Mouse (Mus musculus) olfactory bulb, adult 2 months (tissue): ENCODE data around the gene Pfkfb2. TPM values are rescaled to one million over a fixed set of nuclear protein-coding genes. Genes with fewer than 3 reads are reported as not detected.

ENCODE experiments used
- H3K27ac ChIP-seq: fragments of 200-500 bp; 2 replicates; pipeline ENCODE4 v1.5.1; 2012; ENCODE audit warnings: low read depth, low read length; ENCODE audit not compliant: insufficient read depth
- H3K4me1 ChIP-seq: fragments of 200-500 bp; 2 replicates; pipeline ENCODE4 v1.6.1; 2012; ENCODE audit warnings: low read length; ENCODE audit not compliant: control insufficient read depth, insufficient read depth
- H3K4me3 ChIP-seq: fragments of 200-500 bp; 2 replicates; pipeline ENCODE4 v1.5.1; 2012; ENCODE audit warnings: mild to moderate bottlenecking, low read depth, low read length, moderate library complexity; ENCODE audit not compliant: insufficient read depth
- CTCF ChIP-seq: fragments of 200-500 bp; IDR thresholded peaks from 2 replicates; pipeline ENCODE4 v1.5.1; 2012; ENCODE audit warnings: low read depth, mild to moderate bottlenecking, low read length, moderate library complexity; ENCODE audit not compliant: insufficient read depth
- POLR2A ChIP-seq: fragments of 200-500 bp; IDR thresholded peaks from 2 replicates; pipeline ENCODE4 v1.6.1; 2012; ENCODE audit warnings: mild to moderate bottlenecking, low read depth, low read length, moderate library complexity; ENCODE audit not compliant: insufficient read depth
- WGBS: fragments of 180-500 bp; shearing (Covaris S2); methylation state at CpG from one replicate; pipeline ENCODE4 v1.1.7; 2018; 5-methylcytosine and 5-hydroxymethylcytosine counted together
- polyA plus RNA-seq: library from polyadenylated mRNA; stranded (reverse); fragments of >200 nt; gene quantifications from 2 replicates; pipeline ENCODE4 v1.2.4, GENCODE M21; 2012; ENCODE audit warnings: low replicate concordance; ENCODE audit not compliant: missing spikeins, insufficient read depth, insufficient read length

The Pfkfb2 gene
- polyA plus RNA-seq, 1 experiment, result not detected

DNA sequence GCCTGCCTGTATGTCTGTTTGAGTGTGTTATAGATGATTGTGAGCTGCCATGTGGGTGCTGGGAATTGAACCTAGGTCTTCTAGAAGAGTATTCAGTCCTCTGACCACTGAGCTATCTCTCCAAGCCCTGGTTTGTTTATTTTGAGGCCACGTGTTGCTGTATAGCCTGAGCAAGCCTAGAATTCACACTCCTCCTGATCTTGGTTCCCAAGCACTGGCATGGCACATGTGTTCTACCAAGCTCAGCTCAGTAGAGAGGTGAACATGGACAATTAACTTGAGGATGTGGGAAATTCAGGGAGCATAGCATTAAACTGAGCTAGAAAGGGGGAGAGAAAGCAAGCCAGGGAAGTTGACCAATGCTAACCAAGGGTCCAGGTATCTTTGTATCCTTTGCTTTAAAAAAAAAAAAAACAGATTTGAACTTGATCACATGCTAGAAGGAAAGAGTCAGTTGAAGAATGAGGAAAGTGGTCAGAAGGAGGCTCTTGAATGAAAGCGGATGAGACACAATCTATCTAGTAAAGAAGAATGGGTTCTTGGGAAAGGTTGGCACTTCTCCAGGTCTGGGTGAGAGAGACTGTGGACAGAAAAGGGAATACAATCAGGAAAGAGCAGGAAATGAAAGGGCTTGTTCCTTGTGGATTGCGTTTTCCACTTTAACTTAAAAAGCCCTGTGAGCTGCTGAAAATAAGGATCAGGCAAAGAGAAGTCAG, 33.1 kb upstream of the Pfkfb2 start:
- no peak overlapping the region for H3K27ac ChIP-seq
- TF ChIP-seq POLR2A (no peak), CTCF (no peak)
- 71% methylated on average over 3 of the region's 3 CpGs for WGBS
- H3K4me3 ChIP-seq, result no peak overlapping the region
- H3K4me1 ChIP-seq, result no peaks in the 10 kb centered on the region

DNA sequence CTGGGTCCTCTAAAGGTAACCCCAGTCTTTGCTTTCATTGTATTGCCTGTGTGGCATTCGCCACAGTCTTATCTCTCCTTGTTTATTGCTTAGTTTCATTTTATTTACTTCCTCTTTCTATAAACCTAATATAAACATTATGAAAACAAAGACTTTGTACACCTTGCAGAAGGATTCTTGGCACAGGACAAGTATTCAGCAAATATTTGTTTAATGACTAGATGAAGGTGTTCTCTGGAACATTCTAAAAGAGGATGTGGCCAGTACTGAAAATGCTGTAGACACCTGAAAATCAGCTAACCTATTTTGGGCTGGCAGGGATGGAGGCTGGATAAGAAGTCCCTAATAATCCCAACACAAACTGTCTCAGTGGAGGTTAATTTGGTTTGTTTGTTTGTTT, 32.5 kb upstream of the Pfkfb2 start:
- Histone ChIP-seq H3K4me3 (no peak overlapping the region), H3K27ac (no peak overlapping the region), H3K4me1 (no peaks in the 10 kb centered on the region)
- no peak for TF ChIP-seq POLR2A
- no peak for TF ChIP-seq CTCF
- WGBS, result 85% methylated on average over 1 of the region's 1 CpGs

- 87% methylated on average over 9 of the region's 9 CpGs for WGBS
- no peaks in the 10 kb centered on the region for H3K4me1 ChIP-seq
- H3K4me3 ChIP-seq, result no peak overlapping the region
- no peak overlapping the region for H3K27ac ChIP-seq
- TF ChIP-seq POLR2A, result no peak
- no peak for TF ChIP-seq CTCF
Observed at GRCm38 (mm10) chr1:130759689-130760088, 30.6 kb upstream of the Pfkfb2 start.

DNA sequence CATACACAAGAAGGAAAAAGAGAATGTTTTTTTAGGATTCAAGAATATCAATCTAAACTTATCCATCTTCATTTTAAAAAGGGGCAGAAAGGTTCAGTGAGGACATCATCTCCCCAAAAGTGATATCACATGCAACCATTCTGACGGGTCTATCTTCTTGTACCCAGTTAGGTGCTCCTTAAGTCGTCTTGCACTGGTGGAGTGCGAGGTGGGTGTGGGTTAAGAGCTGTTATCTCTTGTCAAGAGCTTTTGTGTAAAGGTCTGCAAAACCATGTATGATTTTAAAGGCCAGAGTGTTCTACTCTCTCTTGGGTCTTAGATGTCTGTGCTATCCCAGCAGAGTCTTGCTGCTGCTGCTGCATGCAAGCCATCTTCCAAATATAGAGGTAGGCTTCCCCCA, 17.8 kb upstream of the Pfkfb2 start:
- no peak for TF ChIP-seq CTCF
- TF ChIP-seq POLR2A, result no peak
- Histone ChIP-seq H3K4me3 (no peak overlapping the region), H3K27ac (no peak overlapping the region), H3K4me1 (no peaks in the 10 kb centered on the region)
- 88% methylated on average over 3 of the region's 3 CpGs for WGBS

DNA sequence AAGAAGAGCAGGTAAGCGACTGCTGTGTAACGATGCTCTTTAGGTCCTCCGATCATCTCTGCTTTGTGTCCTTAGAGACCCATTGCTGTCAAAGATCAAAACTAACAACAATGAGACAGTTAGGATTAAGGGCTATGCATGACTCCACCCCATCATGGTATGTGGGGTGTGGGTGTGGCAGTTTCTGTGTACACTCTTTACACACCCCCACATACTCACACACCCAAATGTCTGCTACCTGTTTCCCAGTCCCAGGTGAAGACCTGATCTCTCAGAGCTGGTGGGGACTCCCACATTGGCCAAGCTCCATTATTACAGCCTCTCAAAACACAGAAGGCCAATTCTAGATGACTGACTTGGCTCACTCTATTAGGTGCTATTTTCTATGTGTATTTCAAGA, 16.5 kb upstream of the Pfkfb2 start:
- H3K4me3 ChIP-seq, result no peak overlapping the region
- no peaks in the 10 kb centered on the region for H3K4me1 ChIP-seq
- 97% methylated on average over 3 of the region's 3 CpGs for WGBS
- no peak overlapping the region for H3K27ac ChIP-seq
- TF ChIP-seq CTCF (no peak), POLR2A (no peak)

GRCm38 (mm10) chr1:130744961-130745360, 15.9 kb upstream of the Pfkfb2 start:
- no peaks in the 10 kb centered on the region for H3K4me1 ChIP-seq
- H3K4me3 ChIP-seq, result no peak overlapping the region
- no peak overlapping the region for H3K27ac ChIP-seq
- 86% methylated on average over 5 of the region's 5 CpGs for WGBS
- TF ChIP-seq POLR2A, result no peak
- no peak for TF ChIP-seq CTCF

GRCm38 (mm10) chr1:130744217-130744616, 15.2 kb upstream of the Pfkfb2 start:
- H3K4me3 ChIP-seq, result no peak overlapping the region
- 81% methylated on average over 2 of the region's 2 CpGs for WGBS
- TF ChIP-seq POLR2A (no peak), CTCF (no peak)
- no peaks in the 10 kb centered on the region for H3K4me1 ChIP-seq
- H3K27ac ChIP-seq, result no peak overlapping the region

- Histone ChIP-seq H3K27ac (no peak overlapping the region), H3K4me1 (no peaks in the 10 kb centered on the region), H3K4me3 (no peak overlapping the region)
- WGBS, result 100% methylated on average over 1 of the region's 1 CpGs
- TF ChIP-seq CTCF (no peak), POLR2A (no peak)
Observed at GRCm38 (mm10) chr1:130743775-130744174, 14.7 kb upstream of the Pfkfb2 start.

- Histone ChIP-seq H3K4me1 (no peaks in the 10 kb centered on the region), H3K4me3 (no peak overlapping the region), H3K27ac (no peak overlapping the region)
- WGBS, result 96% methylated on average over 7 of the region's 7 CpGs
- TF ChIP-seq CTCF (no peak), POLR2A (no peak)
Observed at GRCm38 (mm10) chr1:130742201-130742600, 13.1 kb upstream of the Pfkfb2 start.
